Mouse (Mus musculus): ENCODE data around the gene Sh3pxd2b. TPM values are rescaled to one million over a fixed set of nuclear protein-coding genes. Genes with fewer than 3 reads are reported as not detected.

The Sh3pxd2b gene
- polyA plus RNA-seq, 1 experiment from 2014 or later = 20.2 TPM

DNA sequence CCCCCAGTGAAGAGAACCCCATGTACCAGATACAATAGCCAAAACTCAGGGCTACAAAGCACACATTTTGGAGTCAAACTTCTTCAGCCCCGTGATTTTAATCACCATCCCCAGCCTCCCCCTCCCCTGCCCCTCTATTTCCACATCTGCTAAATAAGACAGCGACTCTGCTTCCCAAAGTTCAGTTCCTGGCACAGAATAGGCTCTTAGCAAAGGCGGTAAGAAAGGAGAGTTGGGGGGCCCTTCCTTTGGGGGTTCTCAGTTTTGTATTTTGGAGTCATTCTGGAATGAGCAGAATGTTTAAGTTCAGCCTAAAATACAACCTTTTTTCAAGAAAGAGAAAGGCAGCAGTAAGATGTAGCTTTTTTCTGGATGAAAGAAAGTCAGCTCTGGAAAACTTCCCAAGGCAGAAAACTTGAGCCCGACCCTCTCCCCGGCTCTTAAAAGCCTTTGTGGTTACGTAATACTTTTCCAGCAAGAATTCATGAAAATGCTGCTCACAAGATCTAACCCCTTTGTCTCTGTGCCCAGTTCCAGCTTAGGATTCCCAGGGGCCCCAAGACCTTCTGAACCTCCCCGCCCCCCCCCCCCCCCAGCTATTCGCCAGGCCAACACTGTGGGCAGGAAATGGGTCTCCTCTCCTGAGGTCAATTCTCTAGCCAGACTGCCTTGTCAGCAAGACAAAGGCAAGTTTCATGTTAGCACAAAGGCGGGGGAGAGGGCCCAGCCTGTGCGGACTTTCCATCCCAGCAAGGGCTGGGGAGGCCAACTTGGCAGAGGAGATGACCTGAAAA lies 35.9 kb downstream of the Sh3pxd2b start:
- Histone ChIP-seq H3K27me3 (no peaks in the 10 kb centered on the region), H3K9ac (no peak overlapping the region), H3K4me2 (no peak overlapping the region), H3K4me1 (replicated peaks) (peaks cover 25% of the 10 kb centered on the region), H3K36me3 (peaks cover 48% of the 10 kb centered on the region), H3K9me3 (no peaks in the 10 kb centered on the region), H3K4me3 (no peak overlapping the region), H3K27ac (replicated peaks) (peak overlapping the region; percentile 81)
- WGBS = 4% methylated on average over 10 of the region's 10 CpGs
- ATAC-seq (ENCODE audit: low read depth) = peak; percentile 71

DNA sequence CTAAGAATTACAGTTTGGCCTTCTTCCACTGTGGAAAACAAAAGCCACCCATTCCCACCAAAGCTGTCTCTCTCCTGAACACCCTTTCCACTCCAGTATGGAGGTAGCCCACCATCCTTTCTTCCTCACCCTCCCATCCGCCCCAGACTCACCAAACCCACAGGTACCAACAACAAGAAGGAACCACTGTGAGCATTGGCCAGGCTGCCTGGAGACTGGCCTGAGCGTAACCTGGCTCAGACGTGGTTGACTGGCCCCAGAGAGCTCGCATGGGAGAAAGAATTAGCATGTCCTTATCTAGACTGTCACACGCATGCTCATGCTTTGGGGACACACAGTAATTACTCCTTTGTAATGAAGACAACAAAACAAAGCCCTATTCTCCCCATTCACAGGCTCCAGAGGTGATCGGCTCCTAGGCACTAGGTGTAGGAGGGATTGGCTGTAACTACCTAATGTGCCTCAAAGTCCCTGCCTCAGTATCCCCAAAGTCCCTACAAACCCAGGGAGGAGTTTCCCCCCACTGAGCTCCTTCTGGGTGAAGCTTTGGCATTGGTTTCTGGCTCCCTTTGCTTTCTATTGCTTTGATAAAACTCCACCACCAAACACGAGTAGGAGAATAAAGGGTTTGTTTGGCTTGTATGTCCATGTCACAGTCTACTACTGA lies 36.6 kb downstream of the Sh3pxd2b start:
- Histone ChIP-seq H3K27me3 (no peaks in the 10 kb centered on the region), H3K4me3 (no peak overlapping the region), H3K9me3 (no peaks in the 10 kb centered on the region), H3K9ac (no peak overlapping the region), H3K36me3 (peaks cover 54% of the 10 kb centered on the region), H3K4me2 (no peak overlapping the region), H3K4me1 (replicated peaks) (peaks cover 25% of the 10 kb centered on the region), H3K27ac (replicated peaks) (peak overlapping the region; percentile 81)
- ATAC-seq (ENCODE audit: low read depth) = peak; percentile 52; the same call in 1 of the 2 replicates
- whole genome bisulfite sequencing = 36% methylated on average over 7 of the region's 7 CpGs

DNA sequence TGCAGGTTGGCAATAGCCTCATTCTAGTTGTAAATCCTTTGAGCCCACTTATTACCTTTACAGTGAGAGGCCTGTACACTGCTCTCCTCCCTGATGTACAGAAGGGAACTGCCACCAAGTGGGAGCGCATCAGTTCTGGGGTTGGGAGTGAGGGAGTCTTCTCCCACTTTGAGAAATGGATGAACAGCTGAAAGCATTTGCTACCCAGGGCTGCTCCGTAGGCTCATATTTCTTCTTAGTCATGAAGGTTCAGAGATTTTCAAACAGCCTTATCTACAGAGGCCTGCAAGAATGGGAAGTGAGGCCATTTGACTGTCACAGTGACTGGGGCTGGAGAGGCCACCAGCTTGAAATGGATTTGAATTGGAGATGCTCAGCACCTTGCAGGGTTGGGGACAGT lies 38.4 kb downstream of the Sh3pxd2b start:
- no peaks in the 10 kb centered on the region for H3K27me3 ChIP-seq
- H3K4me1 ChIP-seq (replicated peaks) = peaks cover 25% of the 10 kb centered on the region
- no peak overlapping the region for H3K4me3 ChIP-seq
- no peaks in the 10 kb centered on the region for H3K9me3 ChIP-seq
- WGBS = 96% methylated on average over 2 of the region's 2 CpGs
- no peak overlapping the region for H3K27ac ChIP-seq (replicated peaks)
- ATAC-seq (ENCODE audit: low read depth) = no peak
- H3K36me3 ChIP-seq = peaks cover 63% of the 10 kb centered on the region
- no peak overlapping the region for H3K9ac ChIP-seq
- H3K4me2 ChIP-seq = no peak overlapping the region

DNA sequence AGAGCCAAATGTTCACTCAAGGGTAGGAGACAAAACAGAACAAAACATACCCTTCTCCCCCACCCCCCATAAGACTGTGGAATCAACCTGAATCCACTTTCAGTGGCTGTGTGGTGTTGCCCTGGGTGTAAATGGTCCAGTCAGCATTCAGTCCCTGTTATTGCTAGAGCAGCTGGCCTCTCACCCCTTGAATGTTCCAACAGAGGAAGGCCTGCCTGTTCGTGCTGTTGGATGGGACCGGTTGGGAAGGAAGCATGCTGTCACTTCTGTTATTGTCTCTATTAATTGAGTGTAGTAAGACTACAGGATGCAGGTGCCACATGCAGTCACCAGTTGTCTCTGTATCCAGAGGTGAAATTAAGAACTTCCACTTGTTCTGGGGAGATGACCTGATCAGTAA lies 40.4 kb downstream of the Sh3pxd2b start:
- Histone ChIP-seq H3K36me3 (peaks cover 63% of the 10 kb centered on the region), H3K4me2 (no peak overlapping the region), H3K9ac (no peak overlapping the region), H3K27me3 (no peaks in the 10 kb centered on the region), H3K4me3 (no peak overlapping the region), H3K9me3 (no peaks in the 10 kb centered on the region), H3K27ac (replicated peaks) (no peak overlapping the region), H3K4me1 (replicated peaks) (peaks cover 17% of the 10 kb centered on the region)
- 84% methylated on average over 2 of the region's 2 CpGs for WGBS
- ATAC-seq (ENCODE audit: low read depth) = no peak

DNA sequence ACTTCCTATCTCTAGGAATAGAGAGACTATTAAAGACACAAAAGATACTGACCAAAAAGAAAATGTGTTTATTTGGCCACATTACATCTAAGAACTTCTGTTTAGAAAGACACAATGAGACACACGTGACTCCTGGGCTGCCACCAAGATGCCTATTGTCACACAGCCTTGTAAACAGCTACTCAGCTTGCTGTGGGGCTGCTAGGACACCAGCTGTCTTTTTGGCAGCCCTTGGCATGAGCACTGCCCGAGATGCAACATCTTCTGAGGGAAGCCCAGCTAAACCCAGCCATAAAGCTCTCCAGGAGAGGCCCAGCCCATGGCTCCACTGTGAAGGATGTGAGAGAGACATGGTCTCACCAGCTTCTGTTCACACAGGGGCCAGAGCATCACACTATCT lies 45.5 kb downstream of the Sh3pxd2b start:
- Histone ChIP-seq H3K4me2 (no peak overlapping the region), H3K36me3 (peaks cover 87% of the 10 kb centered on the region), H3K27ac (replicated peaks) (no peak overlapping the region), H3K9me3 (no peaks in the 10 kb centered on the region), H3K4me3 (no peak overlapping the region), H3K9ac (no peak overlapping the region), H3K27me3 (no peaks in the 10 kb centered on the region), H3K4me1 (replicated peaks) (0 out of 2 replicates have a peak, but pooled peaks cover under 1% of the 10 kb centered on the region)
- 76% methylated on average over 2 of the region's 2 CpGs for WGBS
- no peak for ATAC-seq (ENCODE audit: low read depth)

DNA sequence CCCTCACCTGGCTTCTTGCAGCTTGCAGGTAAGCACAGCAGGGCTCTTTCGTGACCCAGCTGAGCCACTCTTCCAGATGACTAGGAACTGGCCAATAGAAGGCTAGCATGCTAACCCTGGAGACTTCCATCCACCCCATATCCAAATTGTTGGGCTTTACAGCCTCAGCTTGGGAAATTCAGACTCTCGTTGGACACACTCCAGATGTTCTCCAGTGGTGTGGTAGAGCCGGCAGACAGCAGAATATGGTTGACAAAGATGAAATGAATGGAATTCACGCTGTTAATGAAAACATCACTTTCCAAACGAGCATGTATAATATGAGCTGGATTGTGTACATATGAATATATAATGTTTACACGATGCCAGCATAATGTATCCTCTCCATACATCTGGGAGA lies 48.2 kb downstream of the Sh3pxd2b start:
- Histone ChIP-seq H3K9ac (no peak overlapping the region), H3K4me3 (no peak overlapping the region), H3K4me1 (replicated peaks) (0 out of 2 replicates have a peak, but pooled peaks cover 6% of the 10 kb centered on the region), H3K36me3 (peaks cover 69% of the 10 kb centered on the region), H3K9me3 (no peaks in the 10 kb centered on the region), H3K27ac (replicated peaks) (no peak overlapping the region), H3K27me3 (no peaks in the 10 kb centered on the region), H3K4me2 (no peak overlapping the region)
- 86% methylated on average over 6 of the region's 6 CpGs for WGBS
- no peak for ATAC-seq (ENCODE audit: low read depth)

DNA sequence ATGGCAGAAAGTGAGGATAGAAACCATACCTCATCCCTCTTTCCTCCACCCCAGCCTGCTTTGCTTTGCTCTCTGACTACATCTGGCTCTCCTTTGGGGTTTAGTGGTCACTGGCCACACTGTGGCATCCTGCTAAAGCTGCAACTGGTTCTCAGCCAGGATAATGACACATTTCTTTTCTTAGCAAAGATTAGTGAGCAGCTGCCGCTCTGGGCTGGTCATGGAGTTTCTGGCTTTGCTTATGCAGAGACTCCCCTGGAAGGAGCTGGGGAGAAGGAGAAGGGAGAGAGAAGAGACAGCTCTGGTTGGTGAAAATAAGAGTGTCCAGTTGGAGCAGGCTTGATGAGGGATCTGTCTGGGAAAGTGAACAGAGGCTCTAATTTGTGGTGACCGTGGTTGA lies 50.8 kb downstream of the Sh3pxd2b start:
- H3K27ac ChIP-seq (replicated peaks) = 0 out of 2 replicates have a peak overlapping the region, but pooled peaks have one; percentile 46
- no peaks in the 10 kb centered on the region for H3K27me3 ChIP-seq
- 78% methylated on average over 2 of the region's 2 CpGs for WGBS
- H3K4me3 ChIP-seq = no peak overlapping the region
- no peak for ATAC-seq (ENCODE audit: low read depth)
- H3K4me1 ChIP-seq (replicated peaks) = 0 out of 2 replicates have a peak, but pooled peaks cover 6% of the 10 kb centered on the region
- no peak overlapping the region for H3K4me2 ChIP-seq
- no peaks in the 10 kb centered on the region for H3K9me3 ChIP-seq
- no peak overlapping the region for H3K9ac ChIP-seq
- H3K36me3 ChIP-seq = peaks cover 69% of the 10 kb centered on the region

DNA sequence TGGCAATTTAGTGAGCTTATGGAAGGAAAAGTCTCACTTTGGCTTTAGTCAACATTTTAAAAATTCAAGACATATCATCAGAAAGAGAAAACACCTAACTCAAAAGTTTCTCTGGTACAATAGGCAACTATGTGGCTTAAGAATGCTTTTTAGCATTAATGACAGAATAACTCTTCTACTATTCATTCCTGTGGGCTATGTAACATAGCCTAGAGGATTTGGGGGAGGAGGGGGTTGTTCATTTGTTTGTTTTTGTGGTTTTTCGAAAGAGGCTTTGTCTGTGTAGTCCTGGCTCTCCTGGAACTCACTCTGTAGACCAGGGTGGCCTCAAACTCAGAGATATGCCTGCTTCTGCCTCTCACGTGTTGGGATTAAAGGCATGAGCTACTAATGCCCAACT lies 51.6 kb downstream of the Sh3pxd2b start:
- peaks cover 66% of the 10 kb centered on the region for H3K36me3 ChIP-seq
- no peak for ATAC-seq (ENCODE audit: low read depth)
- 86% methylated on average over 2 of the region's 2 CpGs for WGBS

DNA sequence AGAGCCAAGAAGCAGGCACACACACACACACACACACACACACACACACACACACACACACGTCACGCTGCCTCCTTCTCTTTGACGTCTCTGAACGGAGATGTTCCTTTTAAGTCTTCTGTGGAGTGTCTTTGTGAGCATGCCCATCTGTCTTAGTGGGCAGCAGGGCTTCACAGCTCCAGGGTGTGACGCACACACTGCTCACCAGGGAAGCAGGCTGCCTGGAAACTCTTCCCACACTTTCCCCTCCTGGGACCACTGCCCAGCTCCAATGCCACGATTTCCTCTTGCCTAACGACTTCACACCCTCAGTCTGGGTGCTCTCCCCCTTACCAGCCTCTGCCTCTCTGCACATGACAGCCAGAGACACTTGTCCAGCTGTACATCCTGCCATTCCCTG lies 55.1 kb downstream of the Sh3pxd2b start:
- WGBS = 70% methylated on average over 7 of the region's 7 CpGs
- no peak for ATAC-seq (ENCODE audit: low read depth)
- peaks cover 58% of the 10 kb centered on the region for H3K36me3 ChIP-seq
- no peak overlapping the region for H3K4me3 ChIP-seq
- H3K27me3 ChIP-seq = no peaks in the 10 kb centered on the region
- no peak overlapping the region for H3K27ac ChIP-seq (replicated peaks)
- H3K9ac ChIP-seq = no peak overlapping the region
- peaks cover 15% of the 10 kb centered on the region for H3K4me1 ChIP-seq (replicated peaks)
- no peak overlapping the region for H3K4me2 ChIP-seq
- H3K9me3 ChIP-seq = no peaks in the 10 kb centered on the region

More for the DNA sequence above, 51.6 kb downstream of the Sh3pxd2b start:
- H3K4me3 ChIP-seq = no peak overlapping the region
- no peak overlapping the region for H3K27ac ChIP-seq (replicated peaks)
- no peaks in the 10 kb centered on the region for H3K9me3 ChIP-seq
- no peak overlapping the region for H3K9ac ChIP-seq
- no peaks in the 10 kb centered on the region for H3K27me3 ChIP-seq
- no peak overlapping the region for H3K4me2 ChIP-seq
- 0 out of 2 replicates have a peak, but pooled peaks cover 6% of the 10 kb centered on the region for H3K4me1 ChIP-seq (replicated peaks)

DNA sequence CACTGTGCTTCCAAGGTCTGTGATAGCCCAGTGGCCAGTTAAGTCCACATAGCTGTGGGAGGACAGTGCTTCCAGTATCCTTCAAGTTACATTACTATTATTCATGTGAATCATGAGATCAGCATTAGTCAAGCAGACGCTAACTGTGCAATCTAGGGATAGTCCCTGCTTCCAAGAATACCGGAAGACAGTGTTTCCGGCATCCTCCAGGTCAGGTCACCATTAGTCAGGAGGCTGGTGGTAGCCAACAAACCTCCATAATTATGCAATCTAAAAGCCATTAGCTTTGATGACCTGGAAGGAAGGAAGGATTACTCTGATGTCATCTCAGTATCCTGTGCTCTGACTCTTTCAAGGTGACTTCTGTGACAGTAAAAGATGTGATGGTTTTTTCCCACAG lies 57.1 kb downstream of the Sh3pxd2b start:
- Histone ChIP-seq H3K9ac (no peak overlapping the region), H3K9me3 (no peaks in the 10 kb centered on the region), H3K4me2 (no peak overlapping the region), H3K4me3 (no peak overlapping the region), H3K27me3 (no peaks in the 10 kb centered on the region), H3K36me3 (peaks cover 66% of the 10 kb centered on the region), H3K27ac (replicated peaks) (0 out of 2 replicates have a peak overlapping the region, but pooled peaks have one; percentile 19), H3K4me1 (replicated peaks) (peaks cover 10% of the 10 kb centered on the region)
- WGBS = 76% methylated on average over 3 of the region's 3 CpGs
- ATAC-seq (ENCODE audit: low read depth) = no peak

DNA sequence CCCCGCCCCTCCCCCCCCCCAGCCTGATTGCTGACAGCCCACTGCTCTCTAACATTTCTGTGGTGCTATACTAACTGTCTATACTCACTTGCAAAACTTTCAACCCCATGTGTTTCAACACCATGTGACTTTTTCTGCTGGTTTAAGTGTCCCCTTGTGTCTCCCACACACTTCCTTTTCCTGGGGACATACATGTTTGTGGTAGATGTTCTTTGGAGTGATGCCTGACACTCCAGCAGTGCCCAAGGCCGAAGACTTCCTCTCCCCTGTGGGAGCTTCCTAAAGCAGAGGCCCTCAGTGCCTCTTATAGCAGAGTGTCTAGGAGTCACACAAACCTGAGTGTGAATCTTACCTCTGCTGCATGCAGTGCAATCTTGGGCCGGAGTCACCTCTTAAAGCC lies 60.2 kb downstream of the Sh3pxd2b start:
- Histone ChIP-seq H3K27ac (replicated peaks) (no peak overlapping the region), H3K4me2 (no peak overlapping the region), H3K9ac (no peak overlapping the region), H3K36me3 (peaks cover 71% of the 10 kb centered on the region), H3K4me3 (no peak overlapping the region), H3K27me3 (no peaks in the 10 kb centered on the region), H3K9me3 (no peaks in the 10 kb centered on the region), H3K4me1 (replicated peaks) (peaks cover 23% of the 10 kb centered on the region)
- 83% methylated on average over 3 of the region's 3 CpGs for WGBS
- no peak for ATAC-seq (ENCODE audit: low read depth)

DNA sequence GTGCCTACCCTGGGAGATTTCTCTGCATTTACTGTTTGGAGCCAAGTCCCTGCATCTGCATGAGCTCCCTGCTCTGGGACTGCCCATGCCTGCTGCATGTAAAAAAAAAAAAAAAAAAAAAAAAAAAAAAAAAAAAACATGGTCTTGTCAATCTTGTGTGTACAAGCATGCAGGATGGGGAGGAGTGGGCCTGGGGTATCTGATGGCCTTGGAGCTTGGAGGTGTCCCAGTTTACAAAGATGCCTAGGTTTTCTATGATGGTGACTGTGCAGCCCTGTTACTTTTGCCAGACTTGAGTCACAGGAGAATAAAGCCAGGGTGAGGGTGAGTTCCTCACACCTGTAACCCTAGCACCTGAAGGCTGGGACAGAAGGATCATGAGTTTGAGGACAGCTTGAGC lies 61.4 kb downstream of the Sh3pxd2b start:
- no peak for ATAC-seq (ENCODE audit: low read depth)
- Histone ChIP-seq H3K4me3 (no peak overlapping the region), H3K9ac (no peak overlapping the region), H3K9me3 (no peaks in the 10 kb centered on the region), H3K4me2 (no peak overlapping the region), H3K4me1 (replicated peaks) (peaks cover 23% of the 10 kb centered on the region), H3K27ac (replicated peaks) (no peak overlapping the region), H3K36me3 (peaks cover 75% of the 10 kb centered on the region), H3K27me3 (no peaks in the 10 kb centered on the region)

Measured in neural tube, embryonic 13.5 days (tissue).